Mouse (Mus musculus) liver, embryonic 13.5 days (tissue): ENCODE measurements around the gene B9d1. TPM values are rescaled to one million over a fixed set of nuclear protein-coding genes. Genes with fewer than 3 reads are reported as not detected.

Experiments used
- ATAC-seq: fragments of 200-750 bp; cut with Nextera tagmentation; 2 replicates; pipeline ENCODE4 v1.8.0; 2017; ENCODE audit warnings: low read depth, mild to moderate bottlenecking, moderate number of reproducible peaks, moderate library complexity
- DNase-seq: peaks from one replicate; pipeline ENCODE4 v3.0.0; 2022
- H3K27ac ChIP-seq: fragments of 300-500 bp; sonication (generic); 2 replicates; pipeline ENCODE4 v1.5.1; 2015; ENCODE audit warnings: moderate library complexity, mild to moderate bottlenecking, inconsistent platforms
- H3K27me3 ChIP-seq: fragments of 300-500 bp; sonication (generic); 2 replicates; pipeline ENCODE4 v1.6.1; 2015; ENCODE audit warnings: mild to moderate bottlenecking, inconsistent platforms
- H3K36me3 ChIP-seq: fragments of 300-500 bp; sonication (generic); 2 replicates; pipeline ENCODE4 v1.6.1; 2015; ENCODE audit warnings: mild to moderate bottlenecking, inconsistent platforms
- H3K4me1 ChIP-seq: fragments of 300-500 bp; sonication (generic); replicated peaks from 2 replicates; pipeline ENCODE4 v1.6.1; 2015; ENCODE audit warnings: inconsistent platforms
- H3K4me2 ChIP-seq: fragments of 300-500 bp; sonication (generic); 2 replicates; pipeline ENCODE4 v1.6.1; 2015; ENCODE audit warnings: inconsistent platforms, mild to moderate bottlenecking, moderate library complexity
- H3K4me3 ChIP-seq: fragments of 300-500 bp; sonication (generic); replicated peaks from 2 replicates; pipeline ENCODE4 v1.5.1; 2015; ENCODE audit warnings: mild to moderate bottlenecking, inconsistent platforms
- H3K9ac ChIP-seq: fragments of 300-500 bp; sonication (generic); 2 replicates; pipeline ENCODE4 v1.6.1; 2015; ENCODE audit warnings: mild to moderate bottlenecking, inconsistent platforms
- H3K9me3 ChIP-seq: fragments of 300-500 bp; sonication (generic); replicated peaks from 2 replicates; pipeline ENCODE4 v1.6.1; 2016; ENCODE audit warnings: inconsistent platforms
- WGBS: fragments of 180-500 bp; shearing (Covaris S2); methylation state at CpG from one replicate; pipeline ENCODE4 v1.1.7; 2015; ENCODE audit not compliant: insufficient replicate concordance; 5-methylcytosine and 5-hydroxymethylcytosine counted together
- polyA plus RNA-seq: library from polyadenylated mRNA; unstranded; fragments of >200 nt; fragmentation: Nextera tagmentation; extraction: Ambion mirVana; gene quantifications from 2 replicates; pipeline ENCODE4 v1.2.1, GENCODE M21; 2015

The B9d1 gene
- 2.1 and 4.0 TPM in 2 replicates for polyA plus RNA-seq

DNA sequence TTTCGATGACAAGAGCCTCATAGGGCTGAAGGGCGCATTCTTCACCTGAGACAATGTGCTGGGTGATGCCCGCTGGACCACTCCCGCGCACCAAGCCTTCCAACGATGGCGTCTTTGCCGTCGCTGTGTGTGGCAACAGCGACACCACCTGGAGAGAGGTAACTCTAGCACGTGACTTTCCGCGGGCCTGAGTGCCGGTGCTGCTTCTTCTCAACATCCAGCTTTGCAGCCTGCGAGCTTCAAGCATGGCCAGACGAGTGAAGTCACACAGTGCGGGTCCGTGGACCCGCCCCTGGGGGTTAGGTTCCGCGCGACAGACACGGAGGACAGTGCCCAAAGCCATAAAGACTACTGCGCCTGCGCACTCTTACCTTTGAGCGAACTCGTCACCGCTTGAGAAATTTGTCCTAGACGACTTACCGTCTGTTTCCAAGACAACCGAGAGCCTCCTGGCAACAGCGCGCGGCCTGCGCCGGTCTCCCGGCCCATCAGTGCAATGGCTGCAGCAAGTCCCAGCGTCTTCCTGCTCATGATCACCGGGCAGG, at the start of gene B9d1:
Gene B9d1, plus strand, starts transcription at position 432 of the 545 bp plus-strand sequence.
- Histone ChIP-seq H3K4me2 (peak within 1 kb of the TSS; percentile 71), H3K27me3 (no peaks in the 10 kb centered on the region; the same call in 1 of the 2 replicates), H3K27ac (no peak within 1 kb of the TSS), H3K4me1 (peaks cover 14% of the 10 kb centered on the region), H3K9me3 (no peaks in the 10 kb centered on the region), H3K9ac (peak within 1 kb of the TSS; percentile 70), H3K4me3 (peak within 1 kb of the TSS; percentile 61), H3K36me3 (no peaks in the 10 kb centered on the region)
- peak; percentile 85 for DNase-seq
- ATAC-seq = peak; percentile 85
- WGBS = under 1% methylated on average over 39 of the region's 39 CpGs

GRCm38 (mm10) chr11:61464071-61464470, 40.9 kb upstream of the B9d1 start:
- H3K9me3 ChIP-seq = no peaks in the 10 kb centered on the region
- no peaks in the 10 kb centered on the region for H3K27me3 ChIP-seq
- H3K36me3 ChIP-seq = no peaks in the 10 kb centered on the region
- 52% methylated on average over 2 of the region's 2 CpGs for WGBS
- H3K9ac ChIP-seq = no peak overlapping the region
- no peak overlapping the region for H3K27ac ChIP-seq
- H3K4me1 ChIP-seq = no peaks in the 10 kb centered on the region
- no peak overlapping the region for H3K4me3 ChIP-seq
- H3K4me2 ChIP-seq = no peak overlapping the region
- no peak for DNase-seq
- no peak for ATAC-seq

DNA sequence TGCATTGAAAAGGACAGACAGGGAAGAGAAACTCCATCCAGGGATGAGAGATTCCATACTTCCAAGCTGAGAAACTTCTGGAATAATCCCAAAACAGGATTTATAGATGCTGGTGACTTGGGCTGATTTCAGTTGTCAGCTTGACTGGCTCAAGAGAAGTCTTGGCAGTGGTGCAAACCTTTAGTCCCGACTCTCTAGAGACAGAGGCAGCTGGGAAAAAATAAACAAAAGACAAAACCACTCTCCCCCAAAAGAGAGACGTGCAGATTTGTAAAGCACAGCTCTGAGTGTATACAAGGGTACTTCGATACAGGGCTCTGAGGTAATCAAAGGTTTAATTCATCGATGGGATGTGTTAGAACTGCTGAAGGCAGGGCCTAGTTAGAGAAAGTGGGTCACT, 39.5 kb upstream of the B9d1 start:
- H3K4me2 ChIP-seq = no peak overlapping the region
- no peak overlapping the region for H3K4me3 ChIP-seq
- H3K9me3 ChIP-seq = no peaks in the 10 kb centered on the region
- H3K27ac ChIP-seq = no peak overlapping the region
- H3K36me3 ChIP-seq = no peaks in the 10 kb centered on the region
- no peak for DNase-seq
- no peaks in the 10 kb centered on the region for H3K4me1 ChIP-seq
- WGBS = 52% methylated on average over 4 of the region's 4 CpGs
- no peak for ATAC-seq
- no peak overlapping the region for H3K9ac ChIP-seq
- no peaks in the 10 kb centered on the region for H3K27me3 ChIP-seq

DNA sequence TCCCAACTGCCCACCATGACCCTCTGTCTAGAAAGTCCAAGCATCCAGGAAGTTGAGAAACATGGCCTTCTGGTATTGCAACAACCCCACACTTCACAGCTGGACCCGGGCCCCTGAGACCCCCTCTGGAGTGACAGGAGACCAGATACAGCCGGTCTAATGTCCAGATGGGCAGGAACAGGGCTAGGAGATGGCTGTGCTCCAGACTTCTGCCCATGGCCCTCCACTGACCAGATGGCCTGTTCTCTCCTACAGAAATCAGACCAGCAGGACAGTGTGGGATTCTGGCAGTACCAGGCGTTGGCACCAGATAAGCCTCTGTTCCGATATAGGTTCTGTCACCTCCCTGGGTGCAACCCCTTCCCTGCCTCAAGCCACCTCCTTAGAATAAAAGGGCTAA, 36.4 kb upstream of the B9d1 start:
- no peak for DNase-seq
- H3K9ac ChIP-seq = no peak overlapping the region
- no peak for ATAC-seq
- H3K36me3 ChIP-seq = no peaks in the 10 kb centered on the region
- no peak overlapping the region for H3K4me2 ChIP-seq
- 71% methylated on average over 4 of the region's 4 CpGs for WGBS
- no peaks in the 10 kb centered on the region for H3K4me1 ChIP-seq
- no peaks in the 10 kb centered on the region for H3K27me3 ChIP-seq
- no peak overlapping the region for H3K4me3 ChIP-seq
- no peaks in the 10 kb centered on the region for H3K9me3 ChIP-seq
- no peak overlapping the region for H3K27ac ChIP-seq

- H3K4me1 ChIP-seq = no peaks in the 10 kb centered on the region
- WGBS = 23% methylated on average over 7 of the region's 7 CpGs
- H3K4me3 ChIP-seq = no peak overlapping the region
- no peak for ATAC-seq
- H3K36me3 ChIP-seq = no peaks in the 10 kb centered on the region
- H3K27me3 ChIP-seq = no peaks in the 10 kb centered on the region
- DNase-seq = no peak
- no peak overlapping the region for H3K9ac ChIP-seq
- no peaks in the 10 kb centered on the region for H3K9me3 ChIP-seq
- no peak overlapping the region for H3K4me2 ChIP-seq
- no peak overlapping the region for H3K27ac ChIP-seq
Observed at GRCm38 (mm10) chr11:61469317-61469917, 35.5 kb upstream of the B9d1 start.

DNA sequence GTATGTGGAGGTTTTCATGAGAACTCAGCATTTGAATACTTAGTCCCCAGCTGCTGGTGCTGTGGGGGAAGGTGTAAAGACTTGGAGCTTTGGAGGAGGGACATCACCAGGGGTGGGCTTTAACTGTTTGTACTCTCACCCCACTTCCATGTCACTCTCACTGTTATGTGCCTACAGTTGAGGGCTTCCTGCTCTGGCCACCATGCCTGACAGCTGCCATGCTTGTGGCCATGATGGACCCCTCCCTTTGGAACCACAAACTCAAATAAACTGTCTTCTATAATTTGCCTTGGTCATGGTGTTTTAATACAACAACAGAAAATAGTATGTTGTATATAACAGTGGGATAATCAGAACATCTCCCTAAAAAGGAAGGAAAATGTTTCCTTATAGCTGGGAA, 34.1 kb upstream of the B9d1 start:
- H3K9ac ChIP-seq = no peak overlapping the region
- H3K36me3 ChIP-seq = no peaks in the 10 kb centered on the region
- H3K9me3 ChIP-seq = no peaks in the 10 kb centered on the region
- H3K4me2 ChIP-seq = no peak overlapping the region
- no peak overlapping the region for H3K27ac ChIP-seq
- ATAC-seq (no peak), DNase-seq (no peak)
- no peak overlapping the region for H3K4me3 ChIP-seq
- H3K4me1 ChIP-seq = no peaks in the 10 kb centered on the region
- no peaks in the 10 kb centered on the region for H3K27me3 ChIP-seq

DNA sequence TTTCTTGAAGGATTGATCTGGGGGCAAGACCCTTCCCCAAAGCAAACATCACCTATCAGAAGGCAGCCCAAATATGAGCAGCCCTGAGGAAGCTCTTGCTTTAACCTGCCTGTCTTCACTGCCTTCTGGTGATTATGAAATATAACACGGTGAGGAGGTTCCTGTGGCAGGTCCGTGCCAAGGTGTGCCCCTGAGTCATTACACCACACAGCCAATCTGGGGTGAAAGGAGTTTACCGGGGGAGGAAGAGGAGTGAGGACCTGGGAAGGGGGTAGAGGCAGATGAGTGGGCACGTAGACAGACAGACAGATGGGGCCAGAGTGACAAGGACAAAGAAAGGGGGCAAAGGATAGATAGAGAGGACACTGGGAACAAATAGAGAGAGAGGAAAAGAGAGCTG, 31.3 kb upstream of the B9d1 start:
- DNase-seq (no peak), ATAC-seq (no peak)
- Histone ChIP-seq H3K9ac (no peak overlapping the region), H3K9me3 (no peaks in the 10 kb centered on the region), H3K27ac (no peak overlapping the region), H3K4me1 (no peaks in the 10 kb centered on the region), H3K4me2 (no peak overlapping the region), H3K27me3 (no peaks in the 10 kb centered on the region), H3K36me3 (no peaks in the 10 kb centered on the region), H3K4me3 (no peak overlapping the region)
- 58% methylated on average over 4 of the region's 4 CpGs for WGBS

- Histone ChIP-seq H3K36me3 (no peaks in the 10 kb centered on the region), H3K4me3 (no peak overlapping the region), H3K27me3 (no peaks in the 10 kb centered on the region), H3K9ac (no peak overlapping the region), H3K4me2 (no peak overlapping the region), H3K9me3 (no peaks in the 10 kb centered on the region), H3K4me1 (no peaks in the 10 kb centered on the region), H3K27ac (no peak overlapping the region)
- DNase-seq = no peak
- WGBS = 55% methylated on average over 12 of the region's 12 CpGs
- ATAC-seq = no peak
Observed at GRCm38 (mm10) chr11:61476786-61477382, 28.1 kb upstream of the B9d1 start.

DNA sequence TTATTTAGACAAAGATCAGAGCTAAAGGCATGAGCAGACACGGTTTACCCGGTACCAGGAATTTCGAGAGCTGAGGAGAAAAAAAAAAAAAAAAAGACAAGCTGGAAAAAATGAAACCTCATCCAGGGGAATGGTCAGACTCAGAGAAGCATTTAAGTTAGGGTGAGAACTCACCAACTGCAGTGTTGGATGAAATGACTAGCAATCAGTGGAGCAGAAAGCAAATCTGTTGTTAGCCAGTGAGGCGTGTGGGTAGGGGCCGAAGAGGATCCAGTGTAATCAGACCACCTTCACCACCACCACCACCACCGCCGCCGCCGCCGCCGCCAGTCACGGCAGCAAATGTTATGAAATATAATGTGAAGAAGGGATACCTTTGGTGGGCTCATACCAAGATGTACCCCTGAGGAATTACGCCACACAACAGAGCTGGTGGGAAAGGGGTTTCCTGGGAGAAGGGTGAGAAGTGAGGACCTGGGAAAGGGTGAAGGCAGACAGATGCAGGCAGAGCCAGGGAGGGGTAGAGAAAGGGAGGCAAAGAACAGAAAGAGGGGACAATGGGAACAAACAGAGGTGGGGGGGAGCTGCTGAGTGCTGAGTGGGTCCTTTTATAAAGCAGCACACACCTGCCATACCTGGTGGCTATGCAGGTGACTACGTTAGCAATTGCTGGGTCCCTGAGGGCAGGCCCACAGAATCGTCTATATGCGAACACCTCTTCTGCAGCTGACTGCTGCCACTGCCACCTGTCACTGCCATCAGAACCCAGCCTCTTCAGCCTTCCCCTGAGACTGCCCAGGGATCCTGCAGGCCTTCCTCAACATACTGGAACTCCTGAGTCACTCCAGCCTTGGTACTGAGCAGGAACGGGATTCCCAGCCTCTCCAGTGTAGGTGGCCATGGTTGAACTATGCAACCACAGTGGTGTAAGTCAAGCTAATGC, 27.1 kb upstream of the B9d1 start:
- Histone ChIP-seq H3K9ac (no peak overlapping the region), H3K4me2 (no peak overlapping the region)

DNA sequence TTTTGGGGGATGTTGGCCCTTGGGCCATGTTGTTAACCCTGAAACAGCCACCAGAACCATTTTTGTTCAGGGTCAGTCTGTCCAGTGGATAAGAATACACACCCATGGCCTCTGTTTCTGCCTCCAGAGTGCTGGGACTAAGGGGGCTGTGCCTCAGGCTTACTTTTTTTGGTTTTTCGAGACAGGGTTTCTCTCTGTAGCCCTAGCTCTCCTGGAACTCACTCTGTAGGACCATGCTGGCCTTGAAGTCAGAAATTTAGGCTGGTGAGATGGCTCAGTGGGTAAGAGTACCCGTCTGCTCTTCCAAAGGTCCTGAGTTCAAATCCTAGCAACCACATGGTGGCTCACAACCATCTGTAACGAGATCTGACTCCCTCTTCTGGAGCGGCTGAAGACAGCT, 26.2 kb upstream of the B9d1 start:
- ATAC-seq (no peak), DNase-seq (no peak)
- H3K9ac ChIP-seq = no peak overlapping the region
- H3K27me3 ChIP-seq = no peaks in the 10 kb centered on the region
- H3K4me1 ChIP-seq = no peaks in the 10 kb centered on the region
- H3K4me3 ChIP-seq = no peak overlapping the region
- no peak overlapping the region for H3K4me2 ChIP-seq
- no peak overlapping the region for H3K27ac ChIP-seq
- 51% methylated on average over 4 of the region's 4 CpGs for WGBS
- no peaks in the 10 kb centered on the region for H3K9me3 ChIP-seq
- H3K36me3 ChIP-seq = no peaks in the 10 kb centered on the region

More for the DNA sequence above, 27.1 kb upstream of the B9d1 start:
- Histone ChIP-seq H3K36me3 (no peaks in the 10 kb centered on the region), H3K4me1 (no peaks in the 10 kb centered on the region), H3K4me3 (no peak overlapping the region), H3K27ac (no peak overlapping the region), H3K9me3 (no peaks in the 10 kb centered on the region), H3K27me3 (no peaks in the 10 kb centered on the region)
- 68% methylated on average over 17 of the region's 17 CpGs for WGBS
- ATAC-seq (no peak), DNase-seq (no peak)

GRCm38 (mm10) chr11:61481239-61482090, 23.5 kb upstream of the B9d1 start:
- Histone ChIP-seq H3K36me3 (no peaks in the 10 kb centered on the region), H3K27ac (no peak overlapping the region), H3K4me2 (no peak overlapping the region), H3K4me3 (no peak overlapping the region), H3K9me3 (no peaks in the 10 kb centered on the region), H3K9ac (no peak overlapping the region), H3K4me1 (no peaks in the 10 kb centered on the region), H3K27me3 (no peaks in the 10 kb centered on the region)
- DNase-seq (no peak), ATAC-seq (no peak)
- 45% methylated on average over 9 of the region's 9 CpGs for WGBS
